ENCODE assay signal across 19 mouse cellular contexts in the genomic region with DNA sequence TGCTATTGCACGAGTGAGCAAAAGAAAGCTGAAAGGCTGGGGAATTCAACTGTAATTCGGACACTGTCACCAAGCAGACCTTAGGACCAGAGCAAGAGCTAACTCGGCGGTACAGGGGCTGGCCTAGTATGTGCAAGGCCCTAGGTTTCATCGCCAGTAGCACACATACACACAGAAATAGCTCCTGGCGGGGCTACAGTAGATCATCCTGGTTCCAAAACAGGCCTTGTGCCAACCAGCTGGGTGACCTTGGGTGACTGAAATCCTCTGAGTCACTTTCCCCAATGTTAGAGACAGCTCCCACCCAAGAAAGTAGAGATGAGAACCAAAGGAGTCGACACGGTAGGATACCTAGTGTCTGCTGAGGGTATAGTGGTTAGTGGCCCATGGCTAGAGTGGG.
DNase-seq lines count a peak whose midpoint lies in the region; ATAC-seq and TF ChIP-seq lines count a peak whose summit lies in the region.
"Had no signal": no experiment of that assay in that cellular context is flagged by ENCODE, and none has a peak within 500 bp of the region (broad histone marks: within the 10 kb centered on the region; RNA-seq: fewer than 3 reads in every experiment).

No protein-coding gene starts in this region.

- 72% methylated on average over 8 of the region's 8 CpGs for WGBS in heart, embryonic 11.5 days (ENCODE audit: insufficient replicate concordance)

- H3K4me1 ChIP-seq in heart, embryonic 11.5 days (ENCODE audit: control insufficient read depth, insufficient read depth, low read length): no peaks in the 10 kb centered on the region
- H3K4me1 ChIP-seq: forebrain, embryonic 15.5 days; megakaryocyte, embryonic 14.5 days; neural tube, embryonic 12.5 days had no signal

- ATAC-seq in heart, embryonic 11.5 days (replicated peaks; ENCODE audit: insufficient number of reproducible peaks, low FRiP score, low TSS enrichment): no peak
- ATAC-seq: forebrain, embryonic 15.5 days; hindbrain, embryonic 16.5 days; Patski had no signal

- H3K4me2 ChIP-seq in heart, embryonic 11.5 days: no peak overlapping the region
- H3K4me2 ChIP-seq: forebrain, embryonic 15.5 days; heart, embryonic 13.5 days; liver, embryonic 11.5 days; neural tube, embryonic 12.5 days had no signal

- H3K27me3 ChIP-seq in heart, embryonic 11.5 days (ENCODE audit: control insufficient read depth, insufficient read depth, low read length): no peaks in the 10 kb centered on the region
- H3K27me3 ChIP-seq: forebrain, embryonic 15.5 days; heart, embryonic 13.5 days; megakaryocyte, embryonic 14.5 days; neural tube, embryonic 12.5 days had no signal

- H3K9ac ChIP-seq in heart, embryonic 11.5 days (ENCODE audit: low read depth, low read length): no peak overlapping the region
- H3K9ac ChIP-seq: forebrain, embryonic 15.5 days; heart, embryonic 13.5 days; neural tube, embryonic 12.5 days had no signal

- intact Hi-C loops in heart, postnatal 36 days (cut with DNase I): no loop called here
- intact Hi-C loops in left cerebral cortex, adult 2 months (cut with DNase I): no loop called here

- no peak overlapping the region for H3K27ac ChIP-seq in heart, embryonic 11.5 days (ENCODE audit: low read depth, low read length)
- no peak overlapping the region for H3K27ac ChIP-seq in left cerebral cortex, adult 2 months
- H3K27ac ChIP-seq: embryonic facial prominence, embryonic 10.5 days; forebrain, embryonic 15.5 days; heart, embryonic 13.5 days; neural tube, embryonic 12.5 days had no signal

- no peak for TF ChIP-seq CTCF in left cerebral cortex, adult 2 months (IDR thresholded peaks at IDR 0.05)

- H3K9me3 ChIP-seq in heart, embryonic 11.5 days (replicated peaks; ENCODE audit: control insufficient read depth, low read length): no peaks in the 10 kb centered on the region
- H3K9me3 ChIP-seq: embryonic facial prominence, embryonic 10.5 days; forebrain, embryonic 15.5 days; heart, embryonic 13.5 days; neural tube, embryonic 12.5 days had no signal

- no peaks in the 10 kb centered on the region for H3K36me3 ChIP-seq in heart, embryonic 11.5 days (ENCODE audit: control insufficient read depth, insufficient read depth, low read length)
- H3K36me3 ChIP-seq: embryonic facial prominence, embryonic 10.5 days; forebrain, embryonic 15.5 days; heart, embryonic 13.5 days; neural tube, embryonic 12.5 days had no signal

- DNase-seq in heart, adult 8-10 months (ENCODE audit: low spot score): peak; percentile 43
- DNase-seq in adrenal gland, postnatal 10 days: peak; percentile 86
- DNase-seq in gastrocnemius, postnatal 10 days: peak; percentile 57
- peak; percentile 20 to 25 for DNase-seq in heart, postnatal 36 days
- DNase-seq in right cerebral cortex, postnatal 36 days (ENCODE audit: low spot score in 2 of 2): no peak
- DNase-seq in left cerebral cortex, adult 2 months (ENCODE audit: extremely low spot score in 1 of 2, low spot score in 2 of 2): no peak
- no peak for DNase-seq in urinary bladder, postnatal 4 days (ENCODE audit: low spot score in 2 of 2)
- DNase-seq: cerebellum, postnatal 25 days; kidney, adult 18-20 months had no signal

- no peak overlapping the region for H3K4me3 ChIP-seq in heart, embryonic 11.5 days (ENCODE audit: low read depth, low read length)
- no peak overlapping the region for H3K4me3 ChIP-seq in left cerebral cortex, adult 2 months
- H3K4me3 ChIP-seq: embryonic facial prominence, embryonic 10.5 days; erythroblast, embryonic 14.5 days; forebrain, embryonic 15.5 days; heart, embryonic 13.5 days; megakaryocyte, embryonic 14.5 days; neural tube, embryonic 12.5 days had no signal

Comparison
In these comparisons a context has a peak if more than half of its experiments do, and no peak if none do; other contexts are left out.
1. DNase-seq: peak in heart, adult 8-10 months (single experiment), adrenal gland, postnatal 10 days (single experiment), gastrocnemius, postnatal 10 days (single experiment) and heart, postnatal 36 days (2 of 2); none in right cerebral cortex, postnatal 36 days (0 of 2), left cerebral cortex, adult 2 months (0 of 2) and urinary bladder, postnatal 4 days (0 of 2).